Mouse (Mus musculus) embryonic fibroblast, embryonic 13.5 days (primary cell): ENCODE results near the gene Rnf227. TPM values are rescaled to one million over a fixed set of nuclear protein-coding genes. Genes with fewer than 3 reads are reported as not detected.

Experiments used
- H3K27ac ChIP-seq: 2 replicates; pipeline ENCODE4 v1.5.1; 2012; ENCODE audit warnings: low read length, control low read depth, inconsistent platforms; ENCODE audit not compliant: insufficient read depth
- H3K4me1 ChIP-seq: 2 replicates; pipeline ENCODE4 v1.6.1; 2011; ENCODE audit warnings: low read length; ENCODE audit not compliant: control insufficient read depth, insufficient read depth
- H3K4me3 ChIP-seq: 2 replicates; pipeline ENCODE4 v1.5.1; 2011; ENCODE audit warnings: mild to moderate bottlenecking, control low read depth, low read length; ENCODE audit not compliant: insufficient read depth
- CTCF ChIP-seq: IDR thresholded peaks from 2 replicates; pipeline ENCODE4 v1.5.1; 2011; ENCODE audit warnings: mild to moderate bottlenecking, control low read depth, low read length, moderate library complexity, borderline replicate concordance; ENCODE audit not compliant: insufficient read depth
- POLR2A ChIP-seq: IDR thresholded peaks from 2 replicates; pipeline ENCODE4 v1.6.1; 2011; ENCODE audit warnings: low read depth, mild to moderate bottlenecking, control low read depth, low read length, moderate library complexity
- polyA plus RNA-seq: library from polyadenylated mRNA; stranded (reverse); fragments of >200 nt; gene quantifications from 2 replicates; pipeline ENCODE4 v1.2.4, GENCODE M21; 2011; ENCODE audit warnings: low read depth; ENCODE audit not compliant: missing spikeins, insufficient read length

The Rnf227 gene
- polyA plus RNA-seq, 1 experiment = 4.4 TPM

- Histone ChIP-seq H3K27ac (no peak overlapping the region), H3K4me1 (peaks cover 17% of the 10 kb centered on the region), H3K4me3 (no peak overlapping the region)
- TF ChIP-seq CTCF (no peak), POLR2A (no peak)
These were observed 24.1 kb downstream of the Rnf227 start for GRCm38 (mm10) chr11:69364376-69364775.

- Histone ChIP-seq H3K27ac (peak overlapping the region; percentile 98; the same call in 1 of the 2 replicates), H3K4me3 (no peak overlapping the region), H3K4me1 (peaks cover 17% of the 10 kb centered on the region)
- peak; percentile 8; the same call in 1 of the 2 replicates for TF ChIP-seq POLR2A
- no peak for TF ChIP-seq CTCF
These were observed 24.6 kb downstream of the Rnf227 start for GRCm38 (mm10) chr11:69364910-69365309.

- Histone ChIP-seq H3K27ac (peak overlapping the region; percentile 98), H3K4me3 (peak overlapping the region; percentile 40), H3K4me1 (peaks cover 18% of the 10 kb centered on the region)
- TF ChIP-seq POLR2A (no peak), CTCF (no peak)
These were observed 25.5 kb downstream of the Rnf227 start for GRCm38 (mm10) chr11:69365722-69366121.

- H3K4me1 ChIP-seq = peaks cover 20% of the 10 kb centered on the region
- H3K4me3 ChIP-seq = peak overlapping the region; percentile 40
- peak; percentile 77 for TF ChIP-seq POLR2A
- no peak for TF ChIP-seq CTCF
- H3K27ac ChIP-seq = peak overlapping the region; percentile 98
These were observed 26.0 kb downstream of the Rnf227 start for GRCm38 (mm10) chr11:69366157-69366854.

GRCm38 (mm10) chr11:69366855-69367615 is 26.8 kb downstream of the Rnf227 start:
- Histone ChIP-seq H3K4me3 (peak overlapping the region; percentile 46), H3K27ac (peak overlapping the region; percentile 99), H3K4me1 (peaks cover 20% of the 10 kb centered on the region)
- TF ChIP-seq CTCF (no peak), POLR2A (peak; percentile 45)

GRCm38 (mm10) chr11:69367616-69368355 is 27.5 kb downstream of the Rnf227 start:
- TF ChIP-seq POLR2A = no peak; the same call in 1 of the 2 replicates
- no peak for TF ChIP-seq CTCF
- Histone ChIP-seq H3K4me1 (peaks cover 20% of the 10 kb centered on the region), H3K4me3 (peak overlapping the region; percentile 46), H3K27ac (peak overlapping the region; percentile 99)

- peak overlapping the region; percentile 99 for H3K27ac ChIP-seq
- H3K4me3 ChIP-seq = peak overlapping the region; percentile 46
- H3K4me1 ChIP-seq = peaks cover 19% of the 10 kb centered on the region
- no peak for TF ChIP-seq CTCF
- no peak for TF ChIP-seq POLR2A
These were observed 28.3 kb downstream of the Rnf227 start for GRCm38 (mm10) chr11:69368356-69369214.

GRCm38 (mm10) chr11:69369215-69369989 is 29.1 kb downstream of the Rnf227 start, which contains the start of gene Chd3:
Chd3 (minus strand) TSS chr11:69369406.
- Histone ChIP-seq H3K4me3 (peak within 1 kb of the TSS; percentile 46), H3K4me1 (peaks cover 16% of the 10 kb centered on the region), H3K27ac (peak within 1 kb of the TSS; percentile 99)
- TF ChIP-seq CTCF (no peak), POLR2A (peak; percentile 62)
